Mouse (Mus musculus) olfactory bulb, adult 2 months (tissue): ENCODE data around the gene Cfl2. TPM values are rescaled to one million over a fixed set of nuclear protein-coding genes. Genes with fewer than 3 reads are reported as not detected.
A peak's percentile ranks its signal among the peaks of the same experiment; 100 is the strongest.
"Not testable (repeated sequence)": the region's sequence is repeated elsewhere in the genome, so short reads cannot be mapped to it uniquely, and the experiment has no call there.

ENCODE experiments used
- H3K27ac ChIP-seq: fragments of 200-500 bp; 2 replicates; pipeline ENCODE4 v1.5.1; 2012; ENCODE audit warnings: low read depth, low read length; ENCODE audit not compliant: insufficient read depth
- H3K4me1 ChIP-seq: fragments of 200-500 bp; 2 replicates; pipeline ENCODE4 v1.6.1; 2012; ENCODE audit warnings: low read length; ENCODE audit not compliant: control insufficient read depth, insufficient read depth
- H3K4me3 ChIP-seq: fragments of 200-500 bp; 2 replicates; pipeline ENCODE4 v1.5.1; 2012; ENCODE audit warnings: mild to moderate bottlenecking, low read depth, low read length, moderate library complexity; ENCODE audit not compliant: insufficient read depth
- CTCF ChIP-seq: fragments of 200-500 bp; IDR thresholded peaks from 2 replicates; pipeline ENCODE4 v1.5.1; 2012; ENCODE audit warnings: low read depth, mild to moderate bottlenecking, low read length, moderate library complexity; ENCODE audit not compliant: insufficient read depth
- POLR2A ChIP-seq: fragments of 200-500 bp; IDR thresholded peaks from 2 replicates; pipeline ENCODE4 v1.6.1; 2012; ENCODE audit warnings: mild to moderate bottlenecking, low read depth, low read length, moderate library complexity; ENCODE audit not compliant: insufficient read depth
- WGBS: fragments of 180-500 bp; shearing (Covaris S2); methylation state at CpG from one replicate; pipeline ENCODE4 v1.1.7; 2018; 5-methylcytosine and 5-hydroxymethylcytosine counted together
- polyA plus RNA-seq: library from polyadenylated mRNA; stranded (reverse); fragments of >200 nt; gene quantifications from 2 replicates; pipeline ENCODE4 v1.2.4, GENCODE M21; 2012; ENCODE audit warnings: low replicate concordance; ENCODE audit not compliant: missing spikeins, insufficient read depth, insufficient read length

The Cfl2 gene
- polyA plus RNA-seq = not detected in 2 replicates

- TF ChIP-seq POLR2A = peak; percentile 78; the same call in 1 of the 2 replicates
- TF ChIP-seq CTCF = no peak
Observed at GRCm38 (mm10) chr12:54862606-54863535, at the start of gene Cfl2. Gene Cfl2, minus strand, starts transcription at chr12:54862877.

GRCm38 (mm10) chr12:54910387-54910786 is 47.7 kb upstream of the Cfl2 start:
- WGBS = 88% methylated on average over 3 of the region's 3 CpGs
- Histone ChIP-seq H3K27ac (no peak overlapping the region), H3K4me3 (no peak overlapping the region), H3K4me1 (no peaks in the 10 kb centered on the region)
- TF ChIP-seq POLR2A = no peak
- TF ChIP-seq CTCF = no peak

More at GRCm38 (mm10) chr12:54862606-54863535, at the start of gene Cfl2:
- H3K4me3 ChIP-seq = peak within 1 kb of the TSS; percentile 98
- H3K27ac ChIP-seq = peak within 1 kb of the TSS; percentile 97
- WGBS = under 1% methylated on average over 82 of the region's 82 CpGs
- peaks cover 2% of the 10 kb centered on the region for H3K4me1 ChIP-seq

DNA sequence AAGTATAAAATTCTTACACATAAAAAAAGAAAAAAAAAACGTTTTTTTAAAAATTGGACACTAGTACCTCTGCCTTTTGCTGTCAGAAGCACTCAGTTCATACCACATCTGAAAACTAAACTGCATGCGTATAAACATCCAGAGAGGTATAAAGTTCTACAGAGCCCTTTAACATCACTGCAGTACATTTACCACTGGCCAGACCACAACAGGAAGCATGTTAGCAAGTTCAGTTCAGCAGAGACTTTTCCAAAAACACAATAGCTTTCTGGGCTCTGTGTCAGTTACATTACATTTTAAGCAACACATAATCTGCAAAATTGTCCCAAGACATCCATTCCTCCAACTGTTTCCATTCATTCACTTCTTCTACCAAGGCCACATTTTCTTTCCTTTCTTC is 29.9 kb upstream of the Cfl2 start:
- H3K4me3 ChIP-seq, H3K4me1 ChIP-seq, H3K27ac ChIP-seq: not testable (repeated sequence)
- 63% methylated on average over 2 of the region's 2 CpGs for WGBS

GRCm38 (mm10) chr12:54890426-54890825 is 27.7 kb upstream of the Cfl2 start:
- Histone ChIP-seq H3K4me1 (no peaks in the 10 kb centered on the region), H3K4me3 (no peak overlapping the region), H3K27ac (no peak overlapping the region)
- TF ChIP-seq POLR2A (no peak), CTCF (no peak)
- WGBS = 97% methylated on average over 2 of the region's 2 CpGs

- TF ChIP-seq POLR2A (no peak), CTCF (no peak)
- Histone ChIP-seq H3K27ac (no peak overlapping the region), H3K4me3 (no peak overlapping the region), H3K4me1 (no peaks in the 10 kb centered on the region)
- WGBS = 90% methylated on average over 4 of the region's 4 CpGs
Observed at GRCm38 (mm10) chr12:54887580-54888127, 25.0 kb upstream of the Cfl2 start.

DNA sequence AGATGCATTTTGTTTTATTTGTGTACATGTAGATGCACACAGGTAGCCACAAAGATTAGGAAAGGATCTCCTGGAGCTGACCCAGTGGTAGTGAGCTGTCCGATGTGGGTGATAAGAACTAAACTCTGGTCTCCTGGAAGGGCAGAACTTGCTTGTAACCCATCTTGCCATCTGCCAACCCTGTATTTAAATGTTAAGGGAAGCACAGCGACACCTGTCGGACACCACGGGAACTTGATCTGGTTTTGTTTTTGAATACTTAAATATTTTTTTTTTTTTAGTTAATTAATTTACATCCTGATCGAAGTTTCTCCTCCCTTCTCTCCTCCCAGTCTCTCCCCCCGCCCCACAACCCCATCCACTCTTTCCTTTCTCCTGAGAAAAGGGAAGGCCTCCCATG is 17.0 kb upstream of the Cfl2 start:
- WGBS = 9% methylated on average over 6 of the region's 6 CpGs
- TF ChIP-seq POLR2A (no peak), CTCF (no peak)

DNA sequence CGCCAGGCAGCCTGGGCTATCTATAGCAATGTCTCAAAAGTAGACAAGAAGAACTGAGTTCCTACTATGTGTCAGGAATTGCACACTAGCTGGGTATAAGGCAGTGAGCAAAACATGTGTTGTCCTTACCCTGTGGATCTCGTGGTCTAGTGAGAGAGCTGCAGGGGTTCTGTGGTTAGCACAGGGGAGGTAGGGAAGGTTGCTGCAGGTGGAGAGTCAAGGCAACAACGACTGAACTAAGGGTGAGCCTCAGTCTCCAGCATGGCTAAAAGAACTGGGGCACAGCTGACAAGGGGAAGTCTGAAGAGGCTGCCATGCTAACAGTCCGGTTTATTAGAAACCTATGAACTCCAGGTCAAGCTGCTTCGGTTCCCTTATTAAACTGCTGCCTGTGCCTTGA is 16.5 kb upstream of the Cfl2 start:
- WGBS = 82% methylated on average over 5 of the region's 5 CpGs
- H3K27ac ChIP-seq = no peak overlapping the region
- no peaks in the 10 kb centered on the region for H3K4me1 ChIP-seq
- no peak overlapping the region for H3K4me3 ChIP-seq
- TF ChIP-seq POLR2A (no peak), CTCF (no peak)

More for the DNA sequence above, 17.0 kb upstream of the Cfl2 start:
- Histone ChIP-seq H3K4me1 (no peaks in the 10 kb centered on the region), H3K4me3 (no peak overlapping the region), H3K27ac (no peak overlapping the region)

DNA sequence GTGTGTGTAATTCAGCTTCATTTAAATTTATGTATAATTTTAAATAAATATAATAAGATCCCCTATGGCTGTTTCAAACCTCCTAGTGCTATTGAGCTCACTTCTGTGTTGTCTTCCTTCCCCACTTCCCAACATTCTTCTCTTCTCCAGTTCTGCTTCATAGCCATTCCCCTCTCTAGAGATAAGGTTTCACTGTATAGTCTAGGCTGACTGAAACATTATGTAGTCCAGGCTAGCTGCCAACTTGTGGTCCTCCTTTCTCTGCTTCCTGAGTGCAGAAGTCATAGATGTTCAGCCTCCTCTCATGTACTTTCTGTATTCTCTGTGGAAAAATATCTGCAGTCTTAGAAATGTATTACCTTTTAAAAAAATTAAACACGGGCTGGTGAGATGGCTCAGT is 15.2 kb upstream of the Cfl2 start:
- no peak overlapping the region for H3K27ac ChIP-seq
- 94% methylated on average over 1 of the region's 1 CpGs for WGBS
- no peaks in the 10 kb centered on the region for H3K4me1 ChIP-seq
- no peak overlapping the region for H3K4me3 ChIP-seq
- no peak for TF ChIP-seq POLR2A
- TF ChIP-seq CTCF = no peak

DNA sequence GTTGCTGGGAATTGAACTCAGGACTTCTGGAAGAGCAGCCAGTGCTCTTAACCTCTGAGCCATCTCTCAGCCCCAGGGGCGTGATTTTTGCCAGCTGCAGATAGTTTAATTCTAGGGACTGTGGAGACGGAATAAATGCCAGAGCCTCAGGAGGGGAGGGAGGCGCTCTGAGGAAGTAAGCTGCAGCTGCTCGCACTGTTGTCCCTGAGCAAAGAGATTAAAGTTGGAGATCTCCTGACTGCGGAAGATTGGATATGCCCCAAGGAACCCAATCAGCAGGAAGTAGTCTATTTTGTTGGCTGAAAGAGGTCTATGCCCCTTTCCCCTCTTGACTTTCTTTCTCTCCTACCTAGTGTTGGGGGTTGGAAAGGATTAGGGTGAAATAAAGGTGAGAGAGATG is 14.2 kb upstream of the Cfl2 start:
- Histone ChIP-seq H3K27ac (no peak overlapping the region), H3K4me1 (no peaks in the 10 kb centered on the region), H3K4me3 (no peak overlapping the region)
- 30% methylated on average over 5 of the region's 5 CpGs for WGBS
- TF ChIP-seq CTCF (no peak), POLR2A (no peak)

DNA sequence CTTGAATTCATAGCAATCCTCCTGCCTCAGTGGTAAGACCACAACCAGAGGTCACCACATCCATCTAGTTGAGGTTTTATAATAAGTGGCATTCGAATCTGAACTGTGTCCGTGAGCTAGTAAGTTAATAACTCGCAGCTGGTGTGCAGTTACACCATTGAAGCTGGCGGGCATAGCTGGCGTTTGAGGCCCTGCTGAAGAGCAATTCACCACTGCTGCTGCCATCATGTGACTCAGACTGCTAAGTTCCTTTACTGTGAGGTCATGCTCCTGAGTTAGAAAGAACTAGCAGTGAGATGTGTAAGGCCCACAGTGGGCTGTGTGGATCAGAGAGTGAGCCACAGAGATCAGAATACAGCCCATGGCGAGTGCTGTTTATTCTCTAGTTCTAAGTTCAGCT is 12.0 kb upstream of the Cfl2 start:
- TF ChIP-seq POLR2A (no peak), CTCF (no peak)
- Histone ChIP-seq H3K4me3 (no peak overlapping the region), H3K27ac (no peak overlapping the region), H3K4me1 (no peaks in the 10 kb centered on the region)
- whole genome bisulfite sequencing = 66% methylated on average over 6 of the region's 6 CpGs
